Mouse (Mus musculus): ENCODE measurements around the gene Rplp2. TPM values are rescaled to one million over a fixed set of nuclear protein-coding genes. Genes with fewer than 3 reads are reported as not detected.

Rplp2 gene
- polyA plus RNA-seq, 1 experiment, result 977 TPM

DNA sequence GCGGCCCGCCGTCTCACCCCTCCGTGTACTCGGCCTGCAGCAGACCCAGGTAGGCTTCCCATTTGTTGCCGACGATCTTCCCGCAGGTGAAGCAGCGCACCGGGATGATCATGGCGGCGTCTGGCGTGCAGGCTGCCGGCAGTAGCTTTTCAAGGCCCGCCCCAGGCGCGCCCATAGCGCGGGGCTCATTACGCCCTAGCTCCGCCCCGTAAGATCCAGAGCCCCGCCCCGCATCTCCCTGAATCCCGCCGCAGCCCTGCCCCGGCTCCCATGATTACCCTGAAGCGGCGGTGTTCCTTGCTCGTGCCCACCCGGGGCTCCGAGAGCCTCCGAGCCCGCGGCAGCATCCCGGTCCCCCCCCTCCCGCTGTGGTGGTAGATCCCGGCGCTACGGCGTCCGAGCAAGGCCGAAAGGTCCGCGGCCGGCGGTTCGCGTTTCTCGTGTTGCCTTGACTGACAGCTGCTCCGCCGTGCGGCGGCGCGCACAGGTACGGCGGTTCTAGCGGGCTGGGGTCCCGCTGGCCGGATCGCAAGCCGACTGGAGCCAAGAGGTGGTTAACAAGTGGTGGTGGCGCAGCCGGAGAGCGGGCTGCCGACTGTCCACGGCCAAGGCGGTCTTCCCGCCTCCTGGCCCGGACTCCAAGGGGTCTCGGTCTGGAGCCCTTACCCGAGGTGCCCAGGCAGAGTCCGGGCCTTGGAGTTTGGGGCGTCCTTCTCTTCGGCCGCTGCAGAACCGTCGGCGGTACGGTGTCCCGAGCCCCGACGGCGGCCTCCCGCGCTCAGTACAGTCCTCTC, 28.0 kb downstream of the Rplp2 start, which contains the start of the genes Polr2l and Tspan4:
TSS of gene Polr2l (minus strand) at position 122 of the 794 bp plus-strand sequence.
TSS of gene Tspan4 (plus strand) at position 230 of the 794 bp plus-strand sequence.
- WGBS, result under 1% methylated on average over 83 of the region's 87 CpGs

DNA sequence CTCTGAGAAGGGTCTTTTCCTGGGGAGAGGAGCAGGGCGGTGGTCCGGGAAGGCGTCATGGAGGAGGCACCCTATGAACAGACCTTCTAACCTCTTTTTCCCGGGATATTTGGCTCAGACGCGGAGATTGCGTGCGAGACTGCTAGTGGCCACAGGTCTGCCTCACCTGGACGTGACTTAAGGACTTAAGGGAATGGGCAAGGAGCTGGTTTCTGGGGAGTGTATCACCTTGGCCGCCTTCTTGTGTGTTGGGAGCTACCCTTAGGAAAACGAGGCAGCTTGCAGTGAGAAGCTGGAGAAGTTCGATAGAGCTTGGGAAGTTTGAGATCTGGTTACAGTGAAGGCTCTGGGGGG, 28.6 kb downstream of the Rplp2 start:
- TF ChIP-seq POLR2A (IDR thresholded peaks at IDR 0.05; ENCODE audit: insufficient read depth, low read depth, low read length) (no peak), CTCF (IDR thresholded peaks at IDR 0.05; ENCODE audit: insufficient read depth, low read depth, low read length) (no peak)
- H3K4me1 ChIP-seq (ENCODE audit: control insufficient read depth, insufficient read depth, low read length), result peaks cover 15% of the 10 kb centered on the region
- H3K4me3 ChIP-seq (ENCODE audit: insufficient read depth, low read depth, low read length), result peak overlapping the region; percentile 65
- H3K27ac ChIP-seq (ENCODE audit: insufficient read depth, low read depth, low read length), result no peak overlapping the region
- 9% methylated on average over 12 of the region's 12 CpGs for WGBS

More for the DNA sequence above, 28.0 kb downstream of the Rplp2 start, which contains the start of the genes Polr2l and Tspan4:
- peaks cover 17% of the 10 kb centered on the region for H3K4me1 ChIP-seq (ENCODE audit: control insufficient read depth, insufficient read depth, low read length)
- peak; percentile 77 for TF ChIP-seq POLR2A (IDR thresholded peaks at IDR 0.05; ENCODE audit: insufficient read depth, low read depth, low read length)
- TF ChIP-seq CTCF (IDR thresholded peaks at IDR 0.05; ENCODE audit: insufficient read depth, low read depth, low read length), result 0 out of 2 replicates have a peak, but pooled peaks have one; percentile 8
- 0 out of 2 replicates have a peak within 1 kb of the TSS, but pooled peaks have one; percentile 15 for H3K27ac ChIP-seq (ENCODE audit: insufficient read depth, low read depth, low read length)
- H3K4me3 ChIP-seq (ENCODE audit: insufficient read depth, low read depth, low read length), result peak within 1 kb of the TSS; percentile 65

DNA sequence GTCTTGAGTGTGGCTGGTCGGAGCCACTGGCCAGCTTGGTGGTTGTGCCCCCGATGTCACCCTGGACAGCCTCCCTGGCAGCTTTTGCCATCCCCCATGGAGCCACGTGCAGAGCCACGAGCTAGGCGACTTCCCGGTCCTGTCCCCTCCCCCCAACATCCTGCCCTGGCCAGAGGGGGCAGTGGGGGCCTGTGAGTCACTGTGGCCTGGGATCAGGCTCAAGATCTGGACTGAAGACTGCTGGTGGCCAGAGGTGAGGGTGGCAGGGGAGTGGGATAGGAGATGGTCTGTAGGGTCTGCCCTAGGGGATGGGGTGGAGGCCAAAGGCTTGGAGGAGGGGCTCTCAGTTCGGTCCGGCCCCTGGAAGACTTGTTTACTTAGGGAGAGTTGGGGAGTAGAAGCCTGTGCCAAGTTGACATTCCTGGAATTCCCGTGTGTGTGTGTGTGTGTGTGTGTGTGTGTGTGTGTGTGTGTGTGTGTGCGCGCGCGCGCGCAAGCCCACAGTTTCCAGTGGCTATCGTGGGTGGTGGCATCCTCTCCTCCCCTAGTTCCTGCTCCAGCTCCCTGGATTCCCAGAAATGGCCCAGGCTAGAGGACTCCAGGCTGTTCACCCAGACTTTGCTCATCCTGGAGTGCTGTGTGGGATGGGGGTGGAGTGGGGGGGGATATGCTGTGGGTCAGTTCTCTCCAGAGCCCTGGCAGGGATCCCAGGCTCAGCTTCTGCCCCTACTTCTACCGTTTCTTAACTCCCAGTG, 29.2 kb downstream of the Rplp2 start:
- Histone ChIP-seq H3K4me1 (ENCODE audit: control insufficient read depth, insufficient read depth, low read length) (peaks cover 21% of the 10 kb centered on the region), H3K4me3 (ENCODE audit: insufficient read depth, low read depth, low read length) (peak overlapping the region; percentile 65; the same call in 1 of the 2 replicates), H3K27ac (ENCODE audit: insufficient read depth, low read depth, low read length) (peak overlapping the region; percentile 43; the same call in 1 of the 2 replicates)
- WGBS, result 3% methylated on average over 17 of the region's 17 CpGs
- TF ChIP-seq CTCF (IDR thresholded peaks at IDR 0.05; ENCODE audit: insufficient read depth, low read depth, low read length), result no peak
- no peak for TF ChIP-seq POLR2A (IDR thresholded peaks at IDR 0.05; ENCODE audit: insufficient read depth, low read depth, low read length)

DNA sequence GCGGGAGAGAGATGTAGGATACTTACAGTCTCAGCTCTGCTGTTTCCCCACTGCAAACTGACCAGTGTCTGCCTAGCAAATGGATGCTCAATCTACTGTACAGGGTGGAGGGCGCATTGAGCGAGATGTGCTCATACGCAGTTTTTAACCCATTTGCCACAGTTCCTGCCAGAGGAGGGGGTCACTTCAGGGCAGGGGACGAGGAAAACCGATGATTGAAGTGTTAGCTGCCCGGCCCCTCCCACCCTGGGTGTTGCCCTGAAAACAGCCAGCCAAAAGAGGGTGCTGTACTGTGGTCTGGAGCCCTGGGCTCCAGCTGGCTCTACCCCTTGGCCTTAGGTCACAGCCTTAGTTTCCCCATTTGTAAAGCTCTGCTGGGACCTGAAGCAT, 29.8 kb downstream of the Rplp2 start:
- 0 out of 2 replicates have a peak overlapping the region, but pooled peaks have one; percentile 19 for H3K27ac ChIP-seq (ENCODE audit: insufficient read depth, low read depth, low read length)
- 23% methylated on average over 7 of the region's 7 CpGs for WGBS
- TF ChIP-seq POLR2A (IDR thresholded peaks at IDR 0.05; ENCODE audit: insufficient read depth, low read depth, low read length) (no peak), CTCF (IDR thresholded peaks at IDR 0.05; ENCODE audit: insufficient read depth, low read depth, low read length) (no peak)

DNA sequence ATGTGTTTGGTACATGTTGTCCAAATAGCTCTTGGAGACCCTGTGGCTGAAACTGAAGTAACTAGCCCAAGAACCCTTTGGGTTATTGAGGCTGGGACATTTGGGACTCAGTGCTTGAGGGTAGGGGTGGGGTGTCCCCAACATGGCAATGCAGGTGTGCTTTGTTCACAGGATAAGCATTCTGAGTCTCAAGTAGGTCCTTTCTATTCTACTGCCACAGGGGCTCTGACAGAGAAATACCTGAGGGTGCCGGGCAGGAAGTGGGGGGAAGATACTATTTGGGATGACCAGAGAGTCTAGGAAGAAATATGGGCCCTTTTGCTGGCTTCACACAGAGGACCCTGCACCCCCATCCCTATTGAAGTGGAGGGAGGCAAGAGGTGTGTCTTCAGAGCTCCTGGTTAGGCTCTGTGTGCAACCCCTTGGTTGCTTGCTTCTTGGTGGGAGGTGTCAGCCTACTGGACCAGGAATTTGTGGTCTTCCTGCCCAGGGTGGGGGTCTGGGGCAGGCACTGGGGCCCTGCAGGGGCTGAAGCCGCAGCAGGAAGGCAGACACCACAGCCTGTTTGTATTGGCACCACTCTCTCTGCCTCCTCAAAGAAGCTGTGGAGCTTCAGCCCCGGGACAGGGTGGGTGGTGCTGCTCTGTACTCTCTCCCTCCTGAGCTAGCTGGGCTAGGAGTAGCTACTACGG, 30.6 kb downstream of the Rplp2 start:
- no peak overlapping the region for H3K27ac ChIP-seq (ENCODE audit: insufficient read depth, low read depth, low read length)
- no peak for TF ChIP-seq POLR2A (IDR thresholded peaks at IDR 0.05; ENCODE audit: insufficient read depth, low read depth, low read length)
- TF ChIP-seq CTCF (IDR thresholded peaks at IDR 0.05; ENCODE audit: insufficient read depth, low read depth, low read length), result no peak
- H3K4me3 ChIP-seq (ENCODE audit: insufficient read depth, low read depth, low read length), result no peak overlapping the region
- H3K4me1 ChIP-seq (ENCODE audit: control insufficient read depth, insufficient read depth, low read length), result peaks cover 33% of the 10 kb centered on the region
- 68% methylated on average over 4 of the region's 4 CpGs for WGBS

More for the DNA sequence above, 29.8 kb downstream of the Rplp2 start:
- H3K4me3 ChIP-seq (ENCODE audit: insufficient read depth, low read depth, low read length), result no peak overlapping the region
- H3K4me1 ChIP-seq (ENCODE audit: control insufficient read depth, insufficient read depth, low read length), result peaks cover 26% of the 10 kb centered on the region

DNA sequence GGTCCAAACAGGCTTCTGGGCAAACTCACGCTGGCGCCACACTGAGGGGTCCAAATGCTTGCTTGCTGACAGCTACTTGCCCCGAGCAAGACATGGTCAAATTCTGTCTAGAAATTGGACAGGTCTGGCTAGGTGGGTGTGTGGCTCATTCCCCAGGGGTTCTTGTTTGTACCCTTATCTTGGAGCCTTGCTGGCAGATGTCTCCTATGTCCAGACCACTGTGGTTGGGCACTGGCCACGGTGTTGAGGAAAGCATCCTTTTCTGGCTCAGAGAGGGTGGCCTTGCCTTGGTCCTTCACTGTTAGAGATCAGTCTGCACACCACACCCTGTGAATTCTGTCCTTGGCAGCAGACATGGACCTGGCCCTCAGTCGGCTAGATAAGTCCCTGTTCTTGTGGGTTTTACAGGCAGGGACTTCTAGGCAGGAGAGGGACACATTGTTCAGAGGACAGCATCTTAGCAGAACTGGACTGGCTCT, 31.1 kb downstream of the Rplp2 start:
- Histone ChIP-seq H3K4me1 (ENCODE audit: control insufficient read depth, insufficient read depth, low read length) (peaks cover 34% of the 10 kb centered on the region), H3K27ac (ENCODE audit: insufficient read depth, low read depth, low read length) (no peak overlapping the region), H3K4me3 (ENCODE audit: insufficient read depth, low read depth, low read length) (no peak overlapping the region)
- TF ChIP-seq POLR2A (IDR thresholded peaks at IDR 0.05; ENCODE audit: insufficient read depth, low read depth, low read length) (no peak), CTCF (IDR thresholded peaks at IDR 0.05; ENCODE audit: insufficient read depth, low read depth, low read length) (no peak)
- 72% methylated on average over 5 of the region's 5 CpGs for whole genome bisulfite sequencing

DNA sequence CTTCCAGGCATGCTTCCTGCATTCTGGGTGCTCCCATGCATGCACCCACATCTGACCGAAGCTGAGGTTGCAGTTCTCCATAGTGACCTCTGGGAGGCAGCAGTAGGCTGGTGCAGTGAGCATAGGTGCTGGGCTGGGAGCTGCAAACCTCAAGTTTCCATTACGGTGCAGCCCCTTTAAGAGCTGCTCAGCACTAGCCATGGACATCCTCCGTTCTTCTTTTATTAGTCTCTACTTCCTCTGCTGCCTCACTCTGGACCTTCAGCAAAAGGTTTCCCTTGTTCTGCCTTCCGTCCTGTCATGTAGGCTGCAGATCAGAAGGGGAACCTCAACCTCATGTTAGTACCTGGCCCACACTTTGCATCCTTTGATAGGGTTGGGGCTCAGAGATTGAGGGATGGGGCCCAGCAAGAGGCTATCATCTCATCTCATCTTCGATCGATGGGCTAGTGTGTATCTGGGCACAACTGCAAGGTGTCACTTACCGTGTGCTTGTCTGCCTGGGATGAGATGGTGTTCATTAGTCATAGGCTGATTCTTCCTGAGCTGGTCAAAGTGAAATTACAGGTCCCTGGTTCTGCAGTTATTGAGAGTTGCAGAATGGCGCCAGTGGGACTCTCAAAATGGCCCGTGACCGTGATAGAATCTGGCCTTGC, 33.8 kb downstream of the Rplp2 start:
- TF ChIP-seq CTCF (IDR thresholded peaks at IDR 0.05; ENCODE audit: insufficient read depth, low read depth, low read length) (peak; percentile 81), POLR2A (IDR thresholded peaks at IDR 0.05; ENCODE audit: insufficient read depth, low read depth, low read length) (no peak)
- WGBS, result 6% methylated on average over 10 of the region's 10 CpGs
- Histone ChIP-seq H3K4me3 (ENCODE audit: insufficient read depth, low read depth, low read length) (no peak overlapping the region; the same call in 1 of the 2 replicates), H3K27ac (ENCODE audit: insufficient read depth, low read depth, low read length) (no peak overlapping the region), H3K4me1 (ENCODE audit: control insufficient read depth, insufficient read depth, low read length) (peaks cover 28% of the 10 kb centered on the region)

All from olfactory bulb, adult 2 months (tissue).